Mouse (Mus musculus) cerebellum, postnatal 36 days (tissue): ENCODE data around the gene Il6ra.

ENCODE experiments used
- DNase-seq, 2 experiments: peaks; one replicate each; pipeline ENCODE4 v3.0.0; 2021 to 2022; ENCODE audit warnings: mixed read lengths in 2 of 2

Il6ra gene

DNA sequence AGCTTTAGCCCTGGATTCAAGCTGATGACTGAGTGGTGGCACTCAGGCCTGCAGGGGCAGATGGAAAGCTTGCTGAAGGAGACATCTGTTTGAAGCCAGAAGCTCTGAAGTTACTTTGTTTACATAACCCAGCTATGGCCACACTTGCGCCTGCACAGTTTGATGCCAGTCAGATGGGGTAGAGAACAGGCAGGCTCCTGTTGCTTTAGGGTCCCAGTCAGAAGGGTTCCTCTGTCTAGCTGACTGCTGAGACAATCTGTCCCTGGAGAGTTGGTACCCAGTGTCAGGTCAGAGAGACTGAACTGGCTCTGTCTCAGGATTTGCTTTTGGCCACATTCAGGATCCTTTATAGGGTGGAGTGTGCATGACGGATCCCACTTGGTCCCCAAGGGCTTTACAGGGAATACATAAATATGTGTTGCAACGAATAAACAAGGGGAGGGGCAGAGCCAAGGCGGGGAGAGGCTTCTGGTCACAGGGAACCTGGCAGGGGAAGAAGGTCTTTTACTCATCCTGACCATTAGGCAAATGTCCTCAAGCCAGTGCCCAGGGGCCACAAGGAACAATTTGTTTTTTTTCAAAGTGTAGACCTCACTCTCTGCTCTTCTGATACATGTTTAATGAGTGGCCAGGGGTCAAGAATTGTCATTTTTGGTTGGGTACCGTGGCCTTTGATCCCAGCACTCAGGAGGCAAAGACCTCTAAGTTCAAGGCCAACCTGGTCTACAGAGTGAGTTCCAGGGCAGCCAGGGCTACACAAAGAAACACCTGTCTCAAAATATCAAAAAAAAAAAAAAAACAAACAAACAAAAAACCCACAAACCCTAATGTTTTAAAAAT lies 3.1 kb downstream of the Il6ra start:
- DNase-seq = no peak

GRCm38 (mm10) chr3:89908836-89909235 lies 4.2 kb downstream of the Il6ra start:
- DNase-seq = no peak

- no peak for DNase-seq
Observed at GRCm38 (mm10) chr3:89907846-89908245, 5.2 kb downstream of the Il6ra start.

GRCm38 (mm10) chr3:89899511-89899908 lies 13.5 kb downstream of the Il6ra start:
- DNase-seq = no peak

GRCm38 (mm10) chr3:89898870-89899510 lies 14.0 kb downstream of the Il6ra start:
- DNase-seq = no peak

GRCm38 (mm10) chr3:89898011-89898410 lies 15.0 kb downstream of the Il6ra start:
- DNase-seq = no peak

GRCm38 (mm10) chr3:89897204-89897796 lies 15.7 kb downstream of the Il6ra start:
- DNase-seq = no peak

DNA sequence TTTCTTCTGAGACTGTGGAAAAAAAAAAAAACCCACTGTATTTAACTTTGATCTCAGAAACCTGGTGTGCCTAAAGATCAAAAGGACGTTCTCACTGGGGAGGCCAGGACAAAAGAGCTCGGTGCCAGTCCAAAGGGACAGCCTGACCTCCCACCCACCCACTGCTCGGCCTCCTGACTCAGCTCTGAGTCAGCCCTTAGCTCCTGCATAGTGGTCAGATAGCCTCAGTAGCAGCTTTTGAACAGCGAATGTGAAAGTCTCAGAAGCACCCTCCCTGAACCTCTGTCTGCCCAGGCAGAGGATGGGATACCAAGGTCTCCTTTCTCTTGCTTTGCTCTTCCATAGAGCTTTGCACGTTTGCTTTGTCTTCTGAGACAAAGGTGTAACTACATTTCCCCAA lies 16.4 kb downstream of the Il6ra start:
- DNase-seq = no peak

DNA sequence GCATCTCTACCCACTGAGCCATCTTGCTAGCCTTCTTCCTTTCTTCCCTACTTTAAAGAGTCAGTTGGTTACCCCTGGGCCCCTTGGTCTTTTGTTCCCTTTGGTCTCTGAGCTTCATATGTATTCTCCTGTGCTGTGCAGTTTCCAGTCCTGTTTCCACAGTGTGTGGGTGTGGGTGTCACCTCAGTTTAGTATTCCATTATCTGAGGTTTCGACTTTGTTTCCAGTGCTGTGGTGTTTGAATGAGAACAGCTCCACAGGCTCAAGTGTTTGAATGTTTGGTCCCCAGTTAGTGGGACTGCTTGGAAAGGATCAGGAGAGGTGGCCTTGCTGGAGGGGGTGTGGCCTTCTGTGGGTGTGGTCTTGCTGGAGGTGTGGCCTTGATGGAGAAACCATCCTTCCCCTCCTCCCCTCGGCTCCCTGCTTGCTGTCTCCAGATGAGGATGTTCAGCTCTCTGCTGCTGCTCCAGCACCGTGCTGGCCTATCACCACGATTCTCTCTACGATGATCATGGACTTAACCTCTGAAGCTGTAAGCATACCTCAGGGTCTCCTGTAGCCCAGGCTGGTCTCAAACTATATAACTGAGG lies 20.4 kb downstream of the Il6ra start:
- no peak for DNase-seq

GRCm38 (mm10) chr3:89891696-89892095 lies 21.3 kb downstream of the Il6ra start:
- DNase-seq = no peak

GRCm38 (mm10) chr3:89889841-89890430 lies 23.1 kb downstream of the Il6ra start:
- no peak for DNase-seq

- DNase-seq = no peak
Observed at GRCm38 (mm10) chr3:89887582-89888230, 25.3 kb downstream of the Il6ra start.

DNA sequence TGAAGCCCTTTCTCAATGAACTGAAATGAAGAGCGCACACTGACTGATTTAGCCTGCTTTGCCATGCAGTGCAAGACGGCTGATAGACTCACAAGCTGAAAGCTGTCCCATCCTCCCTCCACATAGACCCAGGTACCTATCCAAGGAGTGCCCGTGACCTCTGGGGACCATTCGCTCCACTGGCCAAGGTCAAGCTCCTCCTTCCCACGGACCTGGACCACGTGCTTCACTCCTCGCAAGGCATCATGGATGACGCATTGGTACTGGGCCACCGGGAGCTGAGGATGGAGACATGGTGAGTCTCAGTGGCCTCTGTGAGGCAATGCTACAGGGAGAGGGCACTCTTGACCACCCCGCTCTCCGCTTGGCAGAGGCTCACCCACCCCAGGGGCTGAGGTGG lies 27.2 kb downstream of the Il6ra start:
- no peak for DNase-seq

DNA sequence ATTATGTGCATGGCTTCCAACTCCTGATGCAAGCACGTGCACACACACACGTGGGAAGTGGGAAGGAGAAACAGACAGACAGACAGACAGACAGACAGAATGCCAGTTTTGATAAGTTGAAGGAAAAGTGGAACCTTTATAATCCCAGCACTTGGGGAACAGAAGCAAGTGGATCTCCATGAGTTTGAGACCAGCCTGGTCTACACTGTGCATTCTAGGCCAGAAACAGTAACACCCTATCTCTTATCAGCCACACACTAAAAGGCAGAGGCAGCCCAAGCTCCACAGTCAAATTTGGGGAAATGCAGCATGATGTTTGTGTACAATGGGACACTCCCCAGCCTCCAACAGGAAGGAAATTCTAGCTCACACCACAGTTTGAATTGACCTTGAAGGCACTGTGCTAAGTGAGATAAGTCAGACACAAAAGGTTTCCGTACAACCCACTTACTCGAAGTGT lies 29.4 kb downstream of the Il6ra start:
- DNase-seq = no peak

DNA sequence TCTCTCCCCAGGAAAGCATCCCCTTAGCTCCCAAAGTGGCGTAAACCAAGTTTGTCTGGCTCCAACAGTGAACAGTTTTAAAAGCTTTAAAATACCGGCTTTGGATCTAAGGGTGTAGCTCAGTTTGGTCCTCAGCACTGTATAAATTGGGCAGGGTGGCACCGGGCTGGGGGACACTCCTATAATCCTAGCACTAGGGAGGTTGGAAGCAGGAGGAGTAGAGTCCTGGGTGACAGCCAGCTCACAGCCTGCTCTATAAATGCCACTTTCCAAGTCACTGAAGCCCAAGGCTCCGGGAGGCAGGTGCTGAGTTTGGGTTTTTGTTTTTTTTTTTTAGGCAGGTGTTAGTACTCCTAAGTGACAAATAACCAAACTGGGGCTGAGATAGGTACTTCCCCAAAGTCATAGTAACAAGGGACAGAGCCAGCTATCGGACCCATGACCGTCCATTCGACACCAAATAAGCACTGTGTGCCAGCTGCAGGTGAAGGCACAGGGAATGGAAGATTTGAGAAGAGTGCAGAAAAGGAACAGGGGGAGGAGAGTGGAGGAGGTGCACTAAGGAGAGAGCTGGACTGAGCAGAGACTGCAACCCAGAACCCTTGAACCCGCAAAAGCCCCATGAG lies 30.3 kb downstream of the Il6ra start:
- peak in 1 of 2 experiments; percentile 21 for DNase-seq

- DNase-seq = no peak
Observed at GRCm38 (mm10) chr3:89880036-89880851, 32.8 kb downstream of the Il6ra start.

- no peak for DNase-seq
Observed at GRCm38 (mm10) chr3:89879326-89879725, 33.7 kb downstream of the Il6ra start.

DNA sequence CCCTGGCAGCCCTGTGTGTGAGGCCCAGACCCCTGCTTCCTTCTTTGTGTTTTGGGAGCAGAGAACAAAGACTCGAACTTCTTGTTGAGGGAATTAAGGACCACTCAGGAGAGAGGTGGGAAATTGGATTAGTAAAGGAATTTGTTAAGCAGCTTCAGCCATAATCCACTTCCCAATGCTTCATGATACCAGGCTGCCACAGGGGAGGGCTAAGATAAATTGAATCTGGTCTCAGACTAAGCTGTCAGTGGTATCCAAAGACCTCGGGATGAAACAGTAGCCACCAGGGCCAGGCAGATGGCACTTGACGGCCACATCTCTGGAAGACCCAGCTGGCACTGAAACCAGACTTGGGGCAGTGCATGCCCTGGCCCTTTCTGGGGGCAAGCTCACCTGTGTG lies 34.5 kb downstream of the Il6ra start:
- DNase-seq = no peak

GRCm38 (mm10) chr3:89877129-89877528 lies 35.9 kb downstream of the Il6ra start:
- DNase-seq = peak in 1 of 2 experiments; percentile 23

- DNase-seq = no peak
Observed at GRCm38 (mm10) chr3:89876469-89876868, 36.5 kb downstream of the Il6ra start.

- DNase-seq = no peak
Observed at GRCm38 (mm10) chr3:89875781-89876180, 37.2 kb downstream of the Il6ra start.
